Mouse (Mus musculus) hindbrain, embryonic 11.5 days (tissue): ENCODE data around the gene Map6. TPM values are rescaled to one million over a fixed set of nuclear protein-coding genes. Genes with fewer than 3 reads are reported as not detected.

Experiments
- polyA plus RNA-seq: library from polyadenylated mRNA; unstranded; fragments of >200 nt; fragmentation: Nextera tagmentation; extraction: Ambion mirVana; gene quantifications from 2 replicates; pipeline ENCODE4 v1.2.1, GENCODE M21; 2014

Map6 gene
- polyA plus RNA-seq, 1 experiment from 2014 or later = 49.6 TPM

Other genes starting within 250 kb of the Map6 start
- 11.7 and 13.1 TPM in 2 replicates for gene Uvrag, start 126.3 kb upstream of the Map6 start, polyA plus RNA-seq
- gene Dgat2, start 84.7 kb upstream of the Map6 start, polyA plus RNA-seq = 9.4 and 11.2 TPM in 2 replicates
- gene Mogat2, start 28.8 kb upstream of the Map6 start, polyA plus RNA-seq = 11.1 and 14.5 TPM in 2 replicates
- 245 and 269 TPM in 2 replicates for gene Serpinh1, start 85.8 kb downstream of the Map6 start, polyA plus RNA-seq
- 23.0 and 25.9 TPM in 2 replicates for gene Gdpd5, start 114.0 kb downstream of the Map6 start, polyA plus RNA-seq
- 30.3 and 35.7 TPM in 2 replicates for gene Klhl35, start 198.6 kb downstream of the Map6 start, polyA plus RNA-seq
- 696 and 707 TPM in 2 replicates for gene Rps3, start 216.3 kb downstream of the Map6 start, polyA plus RNA-seq